Mouse (Mus musculus): ENCODE measurements at regions not wholly inside any gene's neighbourhood (a gene's known extent, or its start where the extent isn't known, plus 50 kb on each side); places are given as distances from the start of the nearest gene placed in this dataset.

GRCm38 (mm10) chr16:77851206-77852065, 249.5 kb upstream of the Gm11146 start:
- no peak for DNase-seq (ENCODE audit: low read depth, low spot score)
- H3K79me2 ChIP-seq (ENCODE audit: control insufficient read depth, insufficient read depth, low read length, poor library complexity) = no peaks in the 10 kb centered on the region
- H3K27me3 ChIP-seq (ENCODE audit: control insufficient read depth in 1 of 2, insufficient read depth in 2 of 2, low read length in 2 of 2) = no peaks in the 10 kb centered on the region
- no peak overlapping the region for H3K27ac ChIP-seq (ENCODE audit: control insufficient read depth, low read depth, low read length)
- H3K9ac ChIP-seq (ENCODE audit: control insufficient read depth, low read depth, low read length, poor library complexity, severe bottlenecking) = no peak overlapping the region
- no peak for TF ChIP-seq MEF2A (IDR thresholded peaks at IDR 0.05; ENCODE audit: extremely low read depth, insufficient replicate concordance, low read depth, low read length, poor library complexity, severe bottlenecking)
- TF ChIP-seq ZNF384 (IDR thresholded peaks at IDR 0.05; ENCODE audit: low read depth, low read length) = no peak
- TF ChIP-seq ETS1 (IDR thresholded peaks at IDR 0.05; ENCODE audit: low read depth, low read length) = no peak
- H3K36me3 ChIP-seq (ENCODE audit: control insufficient read depth in 1 of 2, insufficient read depth in 2 of 2, low read length in 2 of 2) = no peaks in the 10 kb centered on the region
- H3K4me1 ChIP-seq (ENCODE audit: control insufficient read depth in 1 of 2, insufficient read depth in 2 of 2, low read length in 2 of 2) = no peaks in the 10 kb centered on the region
- H3K4me3 ChIP-seq (ENCODE audit: control insufficient read depth in 1 of 2, insufficient read depth in 1 of 2, low read depth in 2 of 2, low read length in 2 of 2) = no peak overlapping the region
- no peaks in the 10 kb centered on the region for H3K9me3 ChIP-seq (replicated peaks; ENCODE audit: insufficient read depth, low read length)

GRCm38 (mm10) chr16:77835767-77836166, 233.9 kb upstream of the Gm11146 start:
- no peaks in the 10 kb centered on the region for H3K9me3 ChIP-seq (replicated peaks; ENCODE audit: insufficient read depth, low read length)
- no peaks in the 10 kb centered on the region for H3K79me2 ChIP-seq (ENCODE audit: control insufficient read depth, insufficient read depth, low read length, poor library complexity)
- H3K36me3 ChIP-seq (ENCODE audit: control insufficient read depth in 1 of 2, insufficient read depth in 2 of 2, low read length in 2 of 2) = no peaks in the 10 kb centered on the region
- no peak for TF ChIP-seq ETS1 (IDR thresholded peaks at IDR 0.05; ENCODE audit: low read depth, low read length)
- no peak for TF ChIP-seq CTCF (IDR thresholded peaks at IDR 0.05 in 2 of 3, conservative IDR thresholded peaks at IDR 0.05 in 1 of 3; ENCODE audit: control insufficient read depth in 1 of 3, insufficient read depth in 1 of 3, low read depth in 2 of 3, low read length in 3 of 3, poor library complexity in 1 of 3, severe bottlenecking in 1 of 3)
- no peak for TF ChIP-seq MEF2A (IDR thresholded peaks at IDR 0.05; ENCODE audit: extremely low read depth, insufficient replicate concordance, low read depth, low read length, poor library complexity, severe bottlenecking)
- no peak for TF ChIP-seq TAL1 (IDR thresholded peaks at IDR 0.05; ENCODE audit: low read length)
- TF ChIP-seq TBP (IDR thresholded peaks at IDR 0.05; ENCODE audit: low read depth, low read length) = no peak
- TF ChIP-seq GATA1 (IDR thresholded peaks at IDR 0.05; ENCODE audit: low read depth, low read length) = no peak
- TF ChIP-seq TCF12 (IDR thresholded peaks at IDR 0.05; ENCODE audit: low read depth, low read length) = no peak
- H3K27ac ChIP-seq (ENCODE audit: control insufficient read depth, low read depth, low read length) = no peak overlapping the region
- H3K9ac ChIP-seq (ENCODE audit: control insufficient read depth, low read depth, low read length, poor library complexity, severe bottlenecking) = no peak overlapping the region
- H3K4me3 ChIP-seq (ENCODE audit: control insufficient read depth in 1 of 2, insufficient read depth in 1 of 2, low read depth in 2 of 2, low read length in 2 of 2) = no peak overlapping the region
- no peak for DNase-seq (ENCODE audit: low read depth, low spot score)
- H3K4me1 ChIP-seq (ENCODE audit: control insufficient read depth in 1 of 2, insufficient read depth in 2 of 2, low read length in 2 of 2) = no peaks in the 10 kb centered on the region
- no peaks in the 10 kb centered on the region for H3K27me3 ChIP-seq (ENCODE audit: control insufficient read depth in 1 of 2, insufficient read depth in 2 of 2, low read length in 2 of 2)

GRCm38 (mm10) chr16:77827322-77828117, 225.6 kb upstream of the Gm11146 start:
- Histone ChIP-seq H3K9me3 (replicated peaks; ENCODE audit: insufficient read depth, low read length) (no peaks in the 10 kb centered on the region), H3K36me3 (ENCODE audit: control insufficient read depth in 1 of 2, insufficient read depth in 2 of 2, low read length in 2 of 2) (no peaks in the 10 kb centered on the region), H3K4me3 (ENCODE audit: control insufficient read depth in 1 of 2, insufficient read depth in 1 of 2, low read depth in 2 of 2, low read length in 2 of 2) (no peak overlapping the region), H3K9ac (ENCODE audit: control insufficient read depth, low read depth, low read length, poor library complexity, severe bottlenecking) (no peak overlapping the region), H3K79me2 (ENCODE audit: control insufficient read depth, insufficient read depth, low read length, poor library complexity) (no peaks in the 10 kb centered on the region), H3K27me3 (ENCODE audit: control insufficient read depth in 1 of 2, insufficient read depth in 2 of 2, low read length in 2 of 2) (no peaks in the 10 kb centered on the region), H3K4me1 (ENCODE audit: control insufficient read depth in 1 of 2, insufficient read depth in 2 of 2, low read length in 2 of 2) (no peaks in the 10 kb centered on the region), H3K27ac (ENCODE audit: control insufficient read depth, low read depth, low read length) (no peak overlapping the region)
- TF ChIP-seq POLR2AphosphoS5 (IDR thresholded peaks at IDR 0.05; ENCODE audit: borderline replicate concordance, low read depth, low read length) (no peak), NRF1 (IDR thresholded peaks at IDR 0.05; ENCODE audit: insufficient read depth, low read depth, low read length, poor library complexity, severe bottlenecking) (no peak), KAT2A (conservative IDR thresholded peaks at IDR 0.05; ENCODE audit: low read depth, low read length) (no peak), MYC (IDR thresholded peaks at IDR 0.05; ENCODE audit: low read depth, low read length) (no peak), HCFC1 (IDR thresholded peaks at IDR 0.05; ENCODE audit: low read depth, low read length) (no peak), MAZ (IDR thresholded peaks at IDR 0.05; ENCODE audit: low read depth, low read length) (no peak), RCOR1 (IDR thresholded peaks at IDR 0.05; ENCODE audit: low read depth, low read length) (no peak), E2F4 (IDR thresholded peaks at IDR 0.05; ENCODE audit: borderline replicate concordance, low read depth, low read length) (no peak), POLR2A (IDR thresholded peaks at IDR 0.05; ENCODE audit: control insufficient read depth in 1 of 2, insufficient read depth in 1 of 2, low read depth in 1 of 2, low read length in 2 of 2, poor library complexity in 1 of 2) (no peak), BHLHE40 (IDR thresholded peaks at IDR 0.05; ENCODE audit: borderline replicate concordance, low read depth, low read length) (no peak), ZMIZ1 (IDR thresholded peaks at IDR 0.05; ENCODE audit: low read depth, low read length) (no peak), GABPA (IDR thresholded peaks at IDR 0.05; ENCODE audit: low read depth, low read length) (no peak), MAX (IDR thresholded peaks at IDR 0.05; ENCODE audit: low read length) (no peak)
- DNase-seq (ENCODE audit: low read depth, low spot score) = no peak
